Mouse (Mus musculus) kidney, adult 10 weeks (tissue): Measurements from ENCODE around the gene Tbx2. TPM values are rescaled to one million over a fixed set of nuclear protein-coding genes. Genes with fewer than 3 reads are reported as not detected.

Experiments used
- polyA plus RNA-seq: library from polyadenylated mRNA; stranded (reverse); fragments of 350-450 nt; fragmentation: Illumina TruSeq; extraction: RNeasy Lipid Tissue Mini Kit (QIAGEN cat#74804); gene quantifications from one replicate; pipeline ENCODE4 v1.2.3, GENCODE M21; 2014; ENCODE audit warnings: low read depth, low replicate concordance

The Tbx2 gene
- 2.6 TPM for polyA plus RNA-seq

DNA sequence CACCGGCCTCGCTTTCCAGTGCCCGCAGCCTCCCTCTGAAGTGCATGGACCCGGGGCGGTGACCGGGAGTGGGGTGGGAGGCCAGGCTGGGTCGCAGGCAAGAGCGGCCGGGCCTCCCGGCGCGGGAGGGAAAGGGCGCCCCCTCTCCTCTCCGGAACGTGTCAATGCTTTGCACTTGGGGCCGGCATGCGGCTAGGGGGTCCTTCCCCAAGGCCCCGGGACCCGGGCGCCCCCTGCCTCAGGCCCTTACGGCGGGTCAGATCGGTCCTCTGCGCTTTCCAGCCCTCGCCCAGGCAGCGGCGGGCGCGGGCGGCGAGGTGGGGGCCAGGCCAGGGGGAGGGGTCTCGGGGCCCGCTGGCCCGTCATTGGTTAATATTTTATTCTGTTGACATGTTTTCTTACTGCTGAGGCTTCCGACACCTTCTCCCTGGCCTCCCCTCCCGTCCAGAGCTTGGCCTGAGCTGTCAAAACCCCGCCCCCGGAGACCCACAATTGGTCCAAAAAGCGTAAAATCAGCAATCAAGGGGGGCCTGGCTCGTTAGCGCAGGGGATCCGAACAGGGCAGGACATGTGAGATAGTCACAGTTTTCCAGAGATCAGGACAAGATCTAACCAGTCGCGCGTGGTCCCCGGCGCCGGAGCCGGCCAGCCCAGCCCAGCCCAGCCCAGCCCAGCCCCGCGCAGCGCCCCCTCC, at the start of gene Tbx2:
TSS of gene Tbx2 (plus strand) at position 321 of the 694 bp plus-strand sequence.

DNA sequence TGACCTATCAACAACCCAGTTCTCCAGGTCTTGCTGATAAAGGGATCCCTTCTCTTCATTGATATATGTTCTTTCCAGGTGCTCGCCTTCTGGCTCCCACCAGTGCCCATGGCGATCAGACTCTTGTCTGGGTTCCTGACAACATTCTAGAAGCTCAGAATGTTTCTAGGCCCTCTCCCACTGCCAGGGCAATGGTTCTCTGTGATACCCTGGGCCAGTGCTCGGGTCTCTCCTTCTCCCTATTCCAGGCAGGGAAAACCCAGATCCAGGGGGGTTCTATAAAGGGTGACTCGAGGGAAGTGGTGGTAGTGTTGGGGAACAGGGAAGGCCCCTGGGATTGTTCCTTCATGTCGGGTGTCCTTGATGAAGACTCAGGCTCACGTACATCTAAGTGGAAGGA, 17.9 kb downstream of the Tbx2 start, which contains the start of gene Gm11444:
TSS of gene Gm11444 (minus strand) at position 101 of the 400 bp plus-strand sequence.

GRCm38 (mm10) chr11:85885665-85886428, 53.5 kb downstream of the Tbx2 start, which contains the start of gene Tbx4:
Gene Tbx4, plus strand, starts transcription at chr11:85886422.

Other genes with a start within 250 kb of the Tbx2 start
- gene Gm11444, start 17.8 kb downstream of the Tbx2 start, polyA plus RNA-seq = not detected
- gene Tbx4, start 53.9 kb downstream of the Tbx2 start, polyA plus RNA-seq = not detected